ENCODE assay signal across 22 mouse cellular contexts in genomic region chr11:86430287-86430686, GRCm38 (mm10).
"Had no signal": no experiment of that assay in that cellular context is flagged by ENCODE, and none has a peak within 500 bp of the region (broad histone marks: within the 10 kb centered on the region; RNA-seq: fewer than 3 reads in every experiment).

No protein-coding gene starts in this region.

- H3K27me3 ChIP-seq: lung, embryonic 15.5 days; midbrain, embryonic 13.5 days; midbrain, embryonic 15.5 days; neural tube, embryonic 13.5 days; neural tube, embryonic 15.5 days had no signal

- H3K4me1 ChIP-seq: lung, embryonic 15.5 days; megakaryocyte, embryonic 14.5 days; midbrain, embryonic 13.5 days; midbrain, embryonic 15.5 days; neural tube, embryonic 13.5 days; neural tube, embryonic 15.5 days had no signal

- H3K9me3 ChIP-seq: lung, embryonic 15.5 days; midbrain, embryonic 13.5 days; midbrain, embryonic 15.5 days; neural tube, embryonic 15.5 days had no signal

- H3K36me3 ChIP-seq: lung, embryonic 15.5 days; midbrain, embryonic 13.5 days; midbrain, embryonic 15.5 days; neural tube, embryonic 13.5 days; neural tube, embryonic 15.5 days had no signal

- DNase-seq: liver, postnatal 0 days; lung, adult 2 months; lung, postnatal 14 days; lung, postnatal 36 days; retina, postnatal 1 day; right cerebral cortex, adult 18-20 months; right cerebral cortex, postnatal 25 days; right cerebral cortex, postnatal 4 days; spleen, adult 18-20 months; thymus, adult 18-20 months; thymus, postnatal 14 days; thymus, postnatal 36 days had no signal

- H3K4me3 ChIP-seq: lung, embryonic 15.5 days; megakaryocyte, embryonic 14.5 days; midbrain, embryonic 13.5 days; midbrain, embryonic 15.5 days; myocyte; neural tube, embryonic 13.5 days; neural tube, embryonic 15.5 days had no signal

- H3K4me2 ChIP-seq: lung, embryonic 15.5 days; midbrain, embryonic 11.5 days; midbrain, embryonic 13.5 days; midbrain, embryonic 15.5 days; neural tube, embryonic 13.5 days; neural tube, embryonic 15.5 days had no signal

- ATAC-seq: liver, postnatal 0 days; lung, postnatal 0 days; midbrain, embryonic 13.5 days; midbrain, embryonic 15.5 days had no signal

- H3K27ac ChIP-seq: lung, embryonic 15.5 days; macrophage; midbrain, embryonic 13.5 days; midbrain, embryonic 15.5 days; neural tube, embryonic 13.5 days; neural tube, embryonic 15.5 days had no signal

- H3K9ac ChIP-seq: liver, postnatal 0 days; lung, embryonic 15.5 days; midbrain, embryonic 13.5 days; midbrain, embryonic 15.5 days; neural tube, embryonic 13.5 days; neural tube, embryonic 15.5 days had no signal
